Mouse (Mus musculus): Measurements from ENCODE around the gene Dhcr24. TPM values are rescaled to one million over a fixed set of nuclear protein-coding genes. Genes with fewer than 3 reads are reported as not detected.

Dhcr24 gene
- 95.3 and 97.6 TPM in 2 replicates for polyA plus RNA-seq (2012; rRNA removed)

GRCm38 (mm10) chr4:106560846-106561781, at the start of gene Dhcr24:
Gene Dhcr24 (plus strand): TSS chr4:106561038.
- peak within 1 kb of the TSS; percentile 58; the same call in 1 of the 2 replicates for H3K27ac ChIP-seq (ENCODE audit: insufficient read depth, low read length)
- TF ChIP-seq POLR2A (IDR thresholded peaks at IDR 0.05; ENCODE audit: extremely low read depth, insufficient read depth, low read length) (peak; percentile 62; the same call in 1 of the 2 replicates), CTCF (IDR thresholded peaks at IDR 0.05; ENCODE audit: extremely low read depth, insufficient read depth, low read length) (no peak)
- no peaks in the 10 kb centered on the region; the same call in 1 of the 2 replicates for H3K4me1 ChIP-seq (ENCODE audit: control insufficient read depth, insufficient read depth, low read length)
- H3K4me3 ChIP-seq (ENCODE audit: insufficient read depth, low read length), result peak within 1 kb of the TSS; percentile 96

DNA sequence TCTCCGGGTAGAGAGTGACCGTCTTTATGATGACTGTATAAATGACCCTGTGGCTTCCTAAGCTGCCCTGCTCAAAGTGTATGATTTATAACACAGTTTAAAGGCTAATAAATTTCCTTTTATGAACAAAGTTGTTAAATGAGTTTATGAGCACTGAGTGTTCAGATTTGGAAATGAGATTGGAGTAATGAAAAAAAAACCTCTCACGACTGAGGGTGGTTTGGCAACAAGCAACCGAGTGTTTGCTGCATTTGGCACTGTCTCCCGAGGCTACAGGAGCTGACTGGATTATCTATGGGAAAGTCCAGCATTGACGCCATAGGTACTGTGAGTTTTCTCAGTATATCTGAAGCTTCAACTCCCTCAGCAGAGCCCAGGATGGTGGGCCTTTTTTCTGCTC, 46.2 kb upstream of the Dhcr24 start:
- Histone ChIP-seq H3K4me3 (ENCODE audit: insufficient read depth, low read length) (no peak overlapping the region), H3K27ac (ENCODE audit: insufficient read depth, low read length) (no peak overlapping the region), H3K4me1 (ENCODE audit: control insufficient read depth, insufficient read depth, low read length) (no peaks in the 10 kb centered on the region)
- TF ChIP-seq CTCF (IDR thresholded peaks at IDR 0.05; ENCODE audit: extremely low read depth, insufficient read depth, low read length) (no peak), POLR2A (IDR thresholded peaks at IDR 0.05; ENCODE audit: extremely low read depth, insufficient read depth, low read length) (no peak)

DNA sequence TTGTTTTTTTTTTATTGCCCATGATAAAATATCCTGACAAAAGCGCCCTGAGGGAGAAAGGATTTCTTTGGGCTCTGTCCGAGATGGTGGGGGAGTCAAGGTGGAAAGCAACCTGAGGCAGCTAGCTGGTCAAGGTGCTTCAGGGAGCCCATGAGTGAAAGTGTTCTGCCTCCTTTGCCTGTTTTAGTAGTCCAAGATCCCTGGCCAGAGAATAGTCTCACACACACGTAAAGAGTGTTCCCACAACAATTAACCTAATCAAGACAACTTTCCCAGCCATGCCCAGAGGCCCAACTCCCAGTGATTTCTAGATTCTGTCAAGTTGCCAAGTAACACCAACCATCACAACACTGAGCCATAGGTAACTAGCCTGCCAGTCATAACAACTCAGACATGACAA, 38.3 kb upstream of the Dhcr24 start:
- no peak overlapping the region for H3K27ac ChIP-seq (ENCODE audit: insufficient read depth, low read length)
- no peaks in the 10 kb centered on the region for H3K4me1 ChIP-seq (ENCODE audit: control insufficient read depth, insufficient read depth, low read length)
- no peak for TF ChIP-seq POLR2A (IDR thresholded peaks at IDR 0.05; ENCODE audit: extremely low read depth, insufficient read depth, low read length)
- TF ChIP-seq CTCF (IDR thresholded peaks at IDR 0.05; ENCODE audit: extremely low read depth, insufficient read depth, low read length), result no peak
- no peak overlapping the region for H3K4me3 ChIP-seq (ENCODE audit: insufficient read depth, low read length)

DNA sequence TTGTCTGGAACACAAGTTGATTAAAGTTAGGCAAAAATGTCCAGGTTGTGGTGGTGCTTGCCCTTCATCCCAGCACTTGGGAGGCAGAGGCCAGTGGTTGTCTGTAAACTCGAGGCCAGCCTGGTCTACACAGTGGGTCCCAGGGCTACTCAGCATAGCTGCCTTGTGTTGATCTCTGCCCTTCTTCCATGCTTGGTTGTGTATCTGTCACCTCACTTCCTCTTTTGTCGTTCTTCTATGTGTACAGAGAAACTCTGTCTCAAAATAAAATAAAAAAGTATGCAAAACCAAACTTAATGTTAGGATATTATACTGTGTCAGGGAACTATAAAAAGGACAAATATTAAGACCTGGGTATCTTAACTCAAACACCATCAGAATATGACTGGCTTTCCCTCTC, 36.7 kb upstream of the Dhcr24 start:
- H3K4me3 ChIP-seq (ENCODE audit: insufficient read depth, low read length), result no peak overlapping the region
- H3K4me1 ChIP-seq (ENCODE audit: control insufficient read depth, insufficient read depth, low read length), result 0 out of 2 replicates have a peak, but pooled peaks cover 2% of the 10 kb centered on the region
- TF ChIP-seq CTCF (IDR thresholded peaks at IDR 0.05; ENCODE audit: extremely low read depth, insufficient read depth, low read length) (no peak), POLR2A (IDR thresholded peaks at IDR 0.05; ENCODE audit: extremely low read depth, insufficient read depth, low read length) (no peak)
- no peak overlapping the region for H3K27ac ChIP-seq (ENCODE audit: insufficient read depth, low read length)

DNA sequence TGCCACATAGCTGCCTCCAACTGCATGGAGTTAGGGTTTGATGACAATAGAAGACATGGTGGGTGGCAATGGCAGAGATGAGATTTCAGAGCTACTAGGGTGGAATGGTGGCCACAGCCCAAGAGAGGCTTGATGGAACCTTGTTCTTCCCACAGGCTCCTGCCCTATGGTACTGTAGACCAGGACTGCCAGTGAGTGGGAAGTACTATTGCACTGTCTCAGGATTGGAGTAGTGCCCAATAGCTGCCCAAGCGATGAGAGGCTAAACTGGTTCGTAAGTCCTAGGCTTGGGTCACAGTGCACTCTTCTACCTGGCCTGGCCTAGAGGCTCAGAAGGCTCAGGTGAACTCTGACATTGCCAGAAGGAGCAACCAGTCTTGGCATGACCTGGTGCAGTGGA, 35.8 kb upstream of the Dhcr24 start:
- peaks cover 3% of the 10 kb centered on the region; the same call in 1 of the 2 replicates for H3K4me1 ChIP-seq (ENCODE audit: control insufficient read depth, insufficient read depth, low read length)
- H3K4me3 ChIP-seq (ENCODE audit: insufficient read depth, low read length), result no peak overlapping the region
- H3K27ac ChIP-seq (ENCODE audit: insufficient read depth, low read length), result no peak overlapping the region
- no peak for TF ChIP-seq CTCF (IDR thresholded peaks at IDR 0.05; ENCODE audit: extremely low read depth, insufficient read depth, low read length)
- TF ChIP-seq POLR2A (IDR thresholded peaks at IDR 0.05; ENCODE audit: extremely low read depth, insufficient read depth, low read length), result no peak

DNA sequence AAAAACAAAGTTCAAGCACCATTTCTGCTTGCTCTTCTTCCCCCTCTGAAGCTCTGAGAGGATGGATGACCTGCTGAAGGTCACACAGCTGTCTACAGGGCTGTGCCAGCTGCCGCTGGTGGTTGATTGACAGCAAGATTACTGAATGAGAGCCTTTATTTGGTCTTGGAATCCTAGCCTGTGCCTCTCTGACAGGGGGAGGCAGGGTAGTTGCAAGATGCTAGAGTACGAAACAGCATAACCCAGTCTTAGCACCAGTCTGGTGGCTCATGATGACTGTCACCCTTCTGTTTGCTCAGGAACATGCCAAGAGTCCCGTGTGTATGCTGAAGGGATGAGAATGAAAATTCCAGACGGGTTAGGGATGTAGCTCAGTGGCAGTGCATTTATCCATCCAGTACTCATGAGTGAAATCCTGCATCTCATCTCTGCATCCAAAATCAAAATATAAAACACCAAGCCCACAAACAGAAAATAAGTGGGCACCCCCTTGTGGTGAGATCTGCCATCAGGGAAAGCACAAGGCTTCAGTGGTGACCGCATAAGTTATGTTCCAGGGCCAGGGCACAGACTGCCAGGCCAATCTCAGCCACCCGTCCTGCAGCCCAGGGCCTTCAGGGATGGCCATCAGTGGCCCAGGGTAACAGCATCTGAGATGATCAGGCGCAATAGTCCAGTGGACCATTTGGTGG, 32.8 kb upstream of the Dhcr24 start:
- no peak overlapping the region for H3K27ac ChIP-seq (ENCODE audit: insufficient read depth, low read length)
- H3K4me3 ChIP-seq (ENCODE audit: insufficient read depth, low read length), result no peak overlapping the region
- H3K4me1 ChIP-seq (ENCODE audit: control insufficient read depth, insufficient read depth, low read length), result peaks cover 3% of the 10 kb centered on the region; the same call in 1 of the 2 replicates
- TF ChIP-seq POLR2A (IDR thresholded peaks at IDR 0.05; ENCODE audit: extremely low read depth, insufficient read depth, low read length) (no peak), CTCF (IDR thresholded peaks at IDR 0.05; ENCODE audit: extremely low read depth, insufficient read depth, low read length) (peak; percentile 43)

GRCm38 (mm10) chr4:106529375-106530112, 31.3 kb upstream of the Dhcr24 start:
- Histone ChIP-seq H3K4me3 (ENCODE audit: insufficient read depth, low read length) (no peak overlapping the region), H3K4me1 (ENCODE audit: control insufficient read depth, insufficient read depth, low read length) (peaks cover 3% of the 10 kb centered on the region; the same call in 1 of the 2 replicates), H3K27ac (ENCODE audit: insufficient read depth, low read length) (no peak overlapping the region)
- no peak for TF ChIP-seq POLR2A (IDR thresholded peaks at IDR 0.05; ENCODE audit: extremely low read depth, insufficient read depth, low read length)
- peak; percentile 100 for TF ChIP-seq CTCF (IDR thresholded peaks at IDR 0.05; ENCODE audit: extremely low read depth, insufficient read depth, low read length)

GRCm38 (mm10) chr4:106530113-106530482, 30.7 kb upstream of the Dhcr24 start:
- TF ChIP-seq CTCF (IDR thresholded peaks at IDR 0.05; ENCODE audit: extremely low read depth, insufficient read depth, low read length), result no peak
- no peak for TF ChIP-seq POLR2A (IDR thresholded peaks at IDR 0.05; ENCODE audit: extremely low read depth, insufficient read depth, low read length)
- H3K4me3 ChIP-seq (ENCODE audit: insufficient read depth, low read length), result no peak overlapping the region
- H3K27ac ChIP-seq (ENCODE audit: insufficient read depth, low read length), result no peak overlapping the region

More at GRCm38 (mm10) chr4:106530113-106530482, 30.7 kb upstream of the Dhcr24 start:
- peaks cover 3% of the 10 kb centered on the region; the same call in 1 of the 2 replicates for H3K4me1 ChIP-seq (ENCODE audit: control insufficient read depth, insufficient read depth, low read length)

Measured in cortical plate, adult 2 months (tissue).